Mouse (Mus musculus) forebrain, embryonic 10.5 days (tissue): Measurements from ENCODE around the gene Astn1. TPM values are rescaled to one million over a fixed set of nuclear protein-coding genes. Genes with fewer than 3 reads are reported as not detected.
A peak's percentile ranks its signal among the peaks of the same experiment; 100 is the strongest.

Experiments used
- DNase-seq: peaks from one replicate; pipeline ENCODE4 v3.0.0-alpha.2; 2017; ENCODE audit warnings: low spot score; ENCODE audit errors: extremely low spot score
- H3K27ac ChIP-seq: fragments of 300-500 bp; sonication (generic); 2 replicates; pipeline ENCODE4 v1.5.1; 2016; ENCODE audit warnings: mild to moderate bottlenecking
- H3K27me3 ChIP-seq: fragments of 300-500 bp; sonication (generic); 2 replicates; pipeline ENCODE4 v1.6.1; 2016; ENCODE audit warnings: mild to moderate bottlenecking; ENCODE audit not compliant: poor library complexity, severe bottlenecking
- H3K36me3 ChIP-seq: fragments of 300-500 bp; sonication (generic); replicated peaks from 2 replicates; pipeline ENCODE4 v1.6.1; 2016; ENCODE audit warnings: mild to moderate bottlenecking, moderate library complexity
- H3K4me1 ChIP-seq: fragments of 300-500 bp; sonication (generic); 2 replicates; pipeline ENCODE4 v1.6.1; 2016
- H3K4me3 ChIP-seq: fragments of 300-500 bp; sonication (generic); 2 replicates; pipeline ENCODE4 v1.5.1; 2016; ENCODE audit warnings: mild to moderate bottlenecking, moderate library complexity
- H3K9me3 ChIP-seq: fragments of 300-500 bp; sonication (generic); 2 replicates; pipeline ENCODE4 v1.6.1; 2016; ENCODE audit warnings: mild to moderate bottlenecking, moderate library complexity
- WGBS: fragments of 180-500 bp; shearing (Covaris S2); methylation state at CpG from one replicate; pipeline ENCODE4 v1.1.7; 2016; 5-methylcytosine and 5-hydroxymethylcytosine counted together
- polyA plus RNA-seq: library from polyadenylated mRNA; unstranded; fragments of >200 nt; fragmentation: Nextera tagmentation; extraction: Ambion mirVana; gene quantifications from 2 replicates; pipeline ENCODE4 v1.2.1, GENCODE M21; 2016

Gene Astn1
- polyA plus RNA-seq, 1 experiment from 2014 or later: 8.2 TPM

GRCm38 (mm10) chr1:158509112-158509855 lies 147.2 kb downstream of the Astn1 start:
- Histone ChIP-seq H3K27me3 (no peaks in the 10 kb centered on the region), H3K4me3 (no peak overlapping the region), H3K4me1 (no peaks in the 10 kb centered on the region), H3K36me3 (peaks cover 43% of the 10 kb centered on the region), H3K9me3 (no peaks in the 10 kb centered on the region), H3K27ac (no peak overlapping the region)
- no peak for DNase-seq
- 86% methylated on average over 4 of the region's 4 CpGs for WGBS

- no peak for DNase-seq
These were observed 148.6 kb downstream of the Astn1 start for GRCm38 (mm10) chr1:158510478-158511207.

GRCm38 (mm10) chr1:158512089-158512488 lies 150.0 kb downstream of the Astn1 start:
- Histone ChIP-seq H3K27me3 (no peaks in the 10 kb centered on the region), H3K4me3 (no peak overlapping the region), H3K36me3 (peaks cover 42% of the 10 kb centered on the region), H3K9me3 (no peaks in the 10 kb centered on the region), H3K4me1 (no peaks in the 10 kb centered on the region), H3K27ac (no peak overlapping the region)
- DNase-seq: no peak

More at GRCm38 (mm10) chr1:158510478-158511207, 148.6 kb downstream of the Astn1 start:
- Histone ChIP-seq H3K27ac (no peak overlapping the region), H3K9me3 (no peaks in the 10 kb centered on the region), H3K27me3 (no peaks in the 10 kb centered on the region), H3K36me3 (peaks cover 41% of the 10 kb centered on the region), H3K4me1 (no peaks in the 10 kb centered on the region), H3K4me3 (no peak overlapping the region)
- WGBS: 95% methylated on average over 15 of the region's 15 CpGs

- no peak overlapping the region for H3K27ac ChIP-seq
- no peak for DNase-seq
- H3K27me3 ChIP-seq: no peaks in the 10 kb centered on the region
- H3K4me1 ChIP-seq: no peaks in the 10 kb centered on the region
- H3K9me3 ChIP-seq: no peaks in the 10 kb centered on the region
- peaks cover 42% of the 10 kb centered on the region for H3K36me3 ChIP-seq
- no peak overlapping the region for H3K4me3 ChIP-seq
- 80% methylated on average over 6 of the region's 6 CpGs for WGBS
These were observed 150.6 kb downstream of the Astn1 start for GRCm38 (mm10) chr1:158512636-158513035.

GRCm38 (mm10) chr1:158513572-158513971 lies 151.5 kb downstream of the Astn1 start:
- H3K27ac ChIP-seq: no peak overlapping the region
- 94% methylated on average over 13 of the region's 13 CpGs for WGBS
- H3K36me3 ChIP-seq: peaks cover 42% of the 10 kb centered on the region
- DNase-seq: no peak
- no peak overlapping the region for H3K4me3 ChIP-seq
- no peaks in the 10 kb centered on the region for H3K9me3 ChIP-seq
- no peaks in the 10 kb centered on the region for H3K27me3 ChIP-seq
- H3K4me1 ChIP-seq: no peaks in the 10 kb centered on the region

- WGBS: 93% methylated on average over 4 of the region's 4 CpGs
- H3K36me3 ChIP-seq: peaks cover 34% of the 10 kb centered on the region
These were observed 154.5 kb downstream of the Astn1 start for GRCm38 (mm10) chr1:158516558-158516957.

GRCm38 (mm10) chr1:158536195-158536594 lies 174.1 kb downstream of the Astn1 start:
- Histone ChIP-seq H3K27ac (0 out of 2 replicates have a peak overlapping the region, but pooled peaks have one; percentile 5), H3K4me1 (peaks cover 28% of the 10 kb centered on the region), H3K27me3 (no peaks in the 10 kb centered on the region), H3K4me3 (no peak overlapping the region), H3K36me3 (no peaks in the 10 kb centered on the region), H3K9me3 (no peaks in the 10 kb centered on the region)
- 55% methylated on average over 3 of the region's 3 CpGs for WGBS
- DNase-seq: no peak

More at GRCm38 (mm10) chr1:158516558-158516957, 154.5 kb downstream of the Astn1 start:
- Histone ChIP-seq H3K27ac (no peak overlapping the region), H3K27me3 (no peaks in the 10 kb centered on the region), H3K9me3 (no peaks in the 10 kb centered on the region), H3K4me3 (no peak overlapping the region), H3K4me1 (no peaks in the 10 kb centered on the region)
- no peak for DNase-seq

- H3K27me3 ChIP-seq: no peaks in the 10 kb centered on the region
- no peaks in the 10 kb centered on the region for H3K36me3 ChIP-seq
- H3K4me1 ChIP-seq: peaks cover 26% of the 10 kb centered on the region
- H3K4me3 ChIP-seq: no peak overlapping the region
- WGBS: 19% methylated on average over 1 of the region's 1 CpGs
- no peaks in the 10 kb centered on the region for H3K9me3 ChIP-seq
- peak; percentile 38 for DNase-seq
- 0 out of 2 replicates have a peak overlapping the region, but pooled peaks have one; percentile 5 for H3K27ac ChIP-seq
These were observed 174.8 kb downstream of the Astn1 start for GRCm38 (mm10) chr1:158536867-158537266.

- no peak overlapping the region for H3K27ac ChIP-seq
- no peak for DNase-seq
- H3K9me3 ChIP-seq: no peaks in the 10 kb centered on the region
- no peak overlapping the region for H3K4me3 ChIP-seq
- H3K27me3 ChIP-seq: no peaks in the 10 kb centered on the region
- H3K4me1 ChIP-seq: peaks cover 42% of the 10 kb centered on the region
- H3K36me3 ChIP-seq: no peaks in the 10 kb centered on the region; the same call in 1 of the 2 replicates
- WGBS: 89% methylated on average over 4 of the region's 4 CpGs
These were observed 183.0 kb downstream of the Astn1 start for GRCm38 (mm10) chr1:158545095-158545494.

GRCm38 (mm10) chr1:158546513-158546912 lies 184.4 kb downstream of the Astn1 start:
- peak overlapping the region; percentile 80; the same call in 1 of the 2 replicates for H3K27ac ChIP-seq
- H3K9me3 ChIP-seq: no peaks in the 10 kb centered on the region
- 31% methylated on average over 4 of the region's 4 CpGs for WGBS
- DNase-seq: no peak
- peaks cover 50% of the 10 kb centered on the region for H3K4me1 ChIP-seq
- no peaks in the 10 kb centered on the region; the same call in 1 of the 2 replicates for H3K27me3 ChIP-seq
- no peak overlapping the region for H3K4me3 ChIP-seq
- no peaks in the 10 kb centered on the region; the same call in 1 of the 2 replicates for H3K36me3 ChIP-seq

- DNase-seq: no peak
- WGBS: 9% methylated on average over 3 of the region's 3 CpGs
- peaks cover 7% of the 10 kb centered on the region for H3K27me3 ChIP-seq
- H3K9me3 ChIP-seq: no peaks in the 10 kb centered on the region
- H3K4me1 ChIP-seq: peaks cover 62% of the 10 kb centered on the region
- no peaks in the 10 kb centered on the region for H3K36me3 ChIP-seq
- H3K4me3 ChIP-seq: no peak overlapping the region
- H3K27ac ChIP-seq: peak overlapping the region; percentile 80
These were observed 185.6 kb downstream of the Astn1 start for GRCm38 (mm10) chr1:158547592-158548211.

GRCm38 (mm10) chr1:158548319-158548718 lies 186.2 kb downstream of the Astn1 start:
- Histone ChIP-seq H3K9me3 (no peaks in the 10 kb centered on the region), H3K36me3 (no peaks in the 10 kb centered on the region), H3K4me3 (no peak overlapping the region), H3K4me1 (peaks cover 68% of the 10 kb centered on the region), H3K27me3 (peaks cover 7% of the 10 kb centered on the region), H3K27ac (peak overlapping the region; percentile 80)
- no peak for DNase-seq
- WGBS: 47% methylated on average over 8 of the region's 8 CpGs
